Mouse (Mus musculus): Measurements from ENCODE around the gene Casp9. TPM values are rescaled to one million over a fixed set of nuclear protein-coding genes. Genes with fewer than 3 reads are reported as not detected.
"Not testable (repeated sequence)": the region's sequence is repeated elsewhere in the genome, so short reads cannot be mapped to it uniquely, and the experiment has no call there.

The Casp9 gene
- polyA plus RNA-seq, 1 experiment from 2014 or later, result 6.3 TPM

DNA sequence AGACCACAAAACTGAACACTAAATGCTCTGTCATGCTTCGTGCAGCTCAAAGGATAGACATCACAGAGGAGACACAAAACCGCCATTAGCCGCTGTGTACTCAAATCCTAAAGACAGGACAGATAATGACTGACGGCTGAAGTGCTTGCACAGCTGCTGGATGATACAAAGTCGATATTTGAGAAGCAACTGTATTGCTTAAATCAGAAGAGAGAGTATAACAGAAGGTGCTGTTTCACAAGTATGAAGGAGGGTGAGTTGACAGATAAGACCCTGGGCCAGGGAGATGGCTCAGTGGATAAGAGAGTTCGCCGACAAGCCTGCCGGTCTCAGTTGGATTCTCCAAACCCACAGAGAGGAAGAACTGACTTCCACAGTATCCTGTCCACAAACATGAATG, 21.6 kb upstream of the Casp9 start:
- Histone ChIP-seq H3K4me2 (ENCODE audit: low read depth, low read length) (no peak overlapping the region), H3K36me3 (replicated peaks; ENCODE audit: insufficient read depth, low read length) (peaks cover 50% of the 10 kb centered on the region), H3K9me3 (ENCODE audit: low read length) (no peaks in the 10 kb centered on the region), H3K9ac (replicated peaks) (no peak overlapping the region), H3K4me3 (ENCODE audit: low read depth, low read length) (no peak overlapping the region), H3K4me1 (ENCODE audit: insufficient read depth) (peaks cover 40% of the 10 kb centered on the region), H3K27me3 (ENCODE audit: insufficient read depth, low read length) (no peaks in the 10 kb centered on the region), H3K27ac (ENCODE audit: low read depth) (no peak overlapping the region)
- ATAC-seq, result no peak
- WGBS (ENCODE audit: insufficient replicate concordance), result 52% methylated on average over 8 of the region's 8 CpGs
- TF ChIP-seq CTCF (IDR thresholded peaks at IDR 0.05; ENCODE audit: low read depth) (no peak), EP300 (IDR thresholded peaks at IDR 0.05; ENCODE audit: low read depth) (peak; percentile 50; the same call in 1 of the 2 replicates)
- no peak for DNase-seq

- not testable (repeated sequence) for DNase-seq; H3K27me3 ChIP-seq (ENCODE audit: insufficient read depth, low read length); H3K4me2 ChIP-seq (ENCODE audit: low read depth, low read length); H3K4me3 ChIP-seq (ENCODE audit: low read depth, low read length); ATAC-seq; H3K27ac ChIP-seq (ENCODE audit: low read depth); H3K9me3 ChIP-seq (ENCODE audit: low read length); H3K9ac ChIP-seq (replicated peaks)
- TF ChIP-seq CTCF (IDR thresholded peaks at IDR 0.05; ENCODE audit: low read depth), result peak; percentile 41; the same call in 1 of the 2 replicates
- 94% methylated on average over 4 of the region's 4 CpGs for WGBS (ENCODE audit: insufficient replicate concordance)
- peaks cover 48% of the 10 kb centered on the region for H3K36me3 ChIP-seq (replicated peaks; ENCODE audit: insufficient read depth, low read length)
- H3K4me1 ChIP-seq (ENCODE audit: insufficient read depth), result peaks cover 28% of the 10 kb centered on the region
Observed at GRCm38 (mm10) chr4:141773019-141773418, 20.4 kb upstream of the Casp9 start.

GRCm38 (mm10) chr4:141779828-141780227, 13.6 kb upstream of the Casp9 start:
- Histone ChIP-seq H3K4me2 (ENCODE audit: low read depth, low read length) (no peak overlapping the region), H3K36me3 (replicated peaks; ENCODE audit: insufficient read depth, low read length) (peaks cover 55% of the 10 kb centered on the region), H3K4me3 (ENCODE audit: low read depth, low read length) (no peak overlapping the region), H3K27me3 (ENCODE audit: insufficient read depth, low read length) (no peaks in the 10 kb centered on the region), H3K9me3 (ENCODE audit: low read length) (no peaks in the 10 kb centered on the region), H3K27ac (ENCODE audit: low read depth) (no peak overlapping the region), H3K4me1 (ENCODE audit: insufficient read depth) (no peaks in the 10 kb centered on the region), H3K9ac (replicated peaks) (no peak overlapping the region)
- TF ChIP-seq EP300 (IDR thresholded peaks at IDR 0.05; ENCODE audit: low read depth), result no peak
- no peak for TF ChIP-seq CTCF (IDR thresholded peaks at IDR 0.05; ENCODE audit: low read depth)
- WGBS (ENCODE audit: insufficient replicate concordance), result 97% methylated on average over 8 of the region's 8 CpGs
- ATAC-seq, result no peak
- DNase-seq, result no peak

GRCm38 (mm10) chr4:141781201-141781985, 12.0 kb upstream of the Casp9 start:
- TF ChIP-seq CTCF (IDR thresholded peaks at IDR 0.05; ENCODE audit: low read depth) (no peak), EP300 (IDR thresholded peaks at IDR 0.05; ENCODE audit: low read depth) (no peak)
- Histone ChIP-seq H3K4me3 (ENCODE audit: low read depth, low read length) (no peak overlapping the region), H3K9ac (replicated peaks) (no peak overlapping the region), H3K27me3 (ENCODE audit: insufficient read depth, low read length) (no peaks in the 10 kb centered on the region), H3K27ac (ENCODE audit: low read depth) (no peak overlapping the region), H3K4me2 (ENCODE audit: low read depth, low read length) (no peak overlapping the region), H3K9me3 (ENCODE audit: low read length) (no peaks in the 10 kb centered on the region), H3K4me1 (ENCODE audit: insufficient read depth) (no peaks in the 10 kb centered on the region), H3K36me3 (replicated peaks; ENCODE audit: insufficient read depth, low read length) (peaks cover 49% of the 10 kb centered on the region)
- DNase-seq, result no peak
- WGBS (ENCODE audit: insufficient replicate concordance), result 93% methylated on average over 8 of the region's 8 CpGs
- no peak for ATAC-seq

GRCm38 (mm10) chr4:141784835-141785234, 8.6 kb upstream of the Casp9 start:
- H3K4me1 ChIP-seq (ENCODE audit: insufficient read depth), result peaks cover 4% of the 10 kb centered on the region
- whole genome bisulfite sequencing (ENCODE audit: insufficient replicate concordance), result 88% methylated on average over 5 of the region's 5 CpGs
- H3K27me3 ChIP-seq (ENCODE audit: insufficient read depth, low read length), result no peaks in the 10 kb centered on the region
- H3K9me3 ChIP-seq (ENCODE audit: low read length), result no peaks in the 10 kb centered on the region
- no peak overlapping the region for H3K4me3 ChIP-seq (ENCODE audit: low read depth, low read length)
- no peak overlapping the region for H3K27ac ChIP-seq (ENCODE audit: low read depth)
- no peak overlapping the region for H3K4me2 ChIP-seq (ENCODE audit: low read depth, low read length)
- H3K36me3 ChIP-seq (replicated peaks; ENCODE audit: insufficient read depth, low read length), result peaks cover 52% of the 10 kb centered on the region
- TF ChIP-seq CTCF (IDR thresholded peaks at IDR 0.05; ENCODE audit: low read depth) (no peak), EP300 (IDR thresholded peaks at IDR 0.05; ENCODE audit: low read depth) (no peak)
- DNase-seq (no peak), ATAC-seq (no peak)
- no peak overlapping the region for H3K9ac ChIP-seq (replicated peaks)

DNA sequence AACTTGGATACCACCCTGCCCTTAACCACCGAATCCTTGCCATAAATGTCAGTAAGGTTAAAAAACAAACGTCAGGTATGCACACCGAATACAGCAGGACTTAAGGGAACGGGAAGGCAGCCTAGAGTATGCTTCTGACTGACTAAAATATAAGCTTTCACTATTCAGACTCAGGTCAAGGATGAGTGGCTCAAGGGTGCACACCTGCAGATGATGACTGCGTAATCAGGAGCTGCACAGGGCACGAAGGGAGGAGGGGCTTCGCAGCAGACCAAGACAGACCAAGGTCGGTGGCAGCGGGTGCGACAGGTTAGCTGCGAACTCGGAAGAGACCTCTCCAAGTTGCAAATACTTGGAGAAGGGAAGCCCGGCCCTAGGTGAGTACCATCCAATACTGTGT, 7.3 kb upstream of the Casp9 start:
- ATAC-seq (no peak), DNase-seq (no peak)
- TF ChIP-seq EP300 (IDR thresholded peaks at IDR 0.05; ENCODE audit: low read depth) (no peak), CTCF (IDR thresholded peaks at IDR 0.05; ENCODE audit: low read depth) (no peak)
- H3K9me3 ChIP-seq (ENCODE audit: low read length), result no peaks in the 10 kb centered on the region
- H3K27me3 ChIP-seq (ENCODE audit: insufficient read depth, low read length), result no peaks in the 10 kb centered on the region
- WGBS (ENCODE audit: insufficient replicate concordance), result 87% methylated on average over 13 of the region's 13 CpGs
- peaks cover 9% of the 10 kb centered on the region for H3K4me1 ChIP-seq (ENCODE audit: insufficient read depth)
- no peak overlapping the region for H3K4me3 ChIP-seq (ENCODE audit: low read depth, low read length)
- no peak overlapping the region for H3K9ac ChIP-seq (replicated peaks)
- peaks cover 39% of the 10 kb centered on the region for H3K36me3 ChIP-seq (replicated peaks; ENCODE audit: insufficient read depth, low read length)
- no peak overlapping the region for H3K4me2 ChIP-seq (ENCODE audit: low read depth, low read length)
- no peak overlapping the region for H3K27ac ChIP-seq (ENCODE audit: low read depth)

Measured in liver, postnatal 0 days (tissue).